Mouse (Mus musculus): ENCODE results near the gene Ccdc83. TPM values are rescaled to one million over a fixed set of nuclear protein-coding genes. Genes with fewer than 3 reads are reported as not detected.

Gene Ccdc83
- polyA plus RNA-seq, 1 experiment from 2014 or later = not detected

- no peak for ATAC-seq (ENCODE audit: low FRiP score)
- Histone ChIP-seq H3K4me3 (no peak overlapping the region), H3K9me3 (replicated peaks) (no peaks in the 10 kb centered on the region), H3K27me3 (no peaks in the 10 kb centered on the region), H3K4me1 (no peaks in the 10 kb centered on the region), H3K36me3 (peaks cover 19% of the 10 kb centered on the region), H3K9ac (no peak overlapping the region), H3K4me2 (replicated peaks) (no peak overlapping the region), H3K27ac (no peak overlapping the region)
- 91% methylated on average over 2 of the region's 2 CpGs for WGBS
Measured at GRCm38 (mm10) chr7:90201877-90202465, 63.6 kb downstream of the Ccdc83 start.

- Histone ChIP-seq H3K27ac (no peak overlapping the region), H3K36me3 (peaks cover 25% of the 10 kb centered on the region), H3K4me2 (replicated peaks) (no peak overlapping the region), H3K9ac (no peak overlapping the region), H3K27me3 (no peaks in the 10 kb centered on the region), H3K4me3 (no peak overlapping the region), H3K9me3 (replicated peaks) (no peaks in the 10 kb centered on the region), H3K4me1 (no peaks in the 10 kb centered on the region)
- ATAC-seq (ENCODE audit: low FRiP score) = no peak
- WGBS = 95% methylated on average over 5 of the region's 5 CpGs
Measured at GRCm38 (mm10) chr7:90200251-90200650, 65.3 kb downstream of the Ccdc83 start.

- Histone ChIP-seq H3K4me3 (no peak overlapping the region), H3K4me1 (no peaks in the 10 kb centered on the region), H3K36me3 (peaks cover 21% of the 10 kb centered on the region), H3K27ac (no peak overlapping the region), H3K9ac (no peak overlapping the region), H3K9me3 (replicated peaks) (no peaks in the 10 kb centered on the region), H3K4me2 (replicated peaks) (no peak overlapping the region), H3K27me3 (no peaks in the 10 kb centered on the region)
- ATAC-seq (ENCODE audit: low FRiP score) = no peak
- 98% methylated on average over 1 of the region's 1 CpGs for WGBS
Measured at GRCm38 (mm10) chr7:90180635-90181034, 84.9 kb downstream of the Ccdc83 start.

GRCm38 (mm10) chr7:90175576-90175975 lies 90.0 kb downstream of the Ccdc83 start:
- WGBS = 84% methylated on average over 2 of the region's 2 CpGs
- Histone ChIP-seq H3K4me3 (no peak overlapping the region), H3K27me3 (no peaks in the 10 kb centered on the region), H3K9ac (no peak overlapping the region), H3K9me3 (replicated peaks) (no peaks in the 10 kb centered on the region), H3K4me1 (no peaks in the 10 kb centered on the region), H3K27ac (no peak overlapping the region), H3K4me2 (replicated peaks) (no peak overlapping the region), H3K36me3 (peaks cover 36% of the 10 kb centered on the region)
- no peak for ATAC-seq (ENCODE audit: low FRiP score)

Other genes starting within 250 kb of the Ccdc83 start
- gene Picalm, start 135.6 kb downstream of the Ccdc83 start, polyA plus RNA-seq (2016; fragmentation: Nextera tagmentation; extraction: Ambion mirVana) = 44.8 and 49.0 TPM in 2 replicates
- 5.6 and 6.7 TPM in 2 replicates for gene Sytl2, start 36.5 kb upstream of the Ccdc83 start, polyA plus RNA-seq (2016; fragmentation: Nextera tagmentation; extraction: Ambion mirVana)
- 3.0 and 3.1 TPM in 2 replicates for gene Ccdc89, start 160.8 kb upstream of the Ccdc83 start, polyA plus RNA-seq (2016; fragmentation: Nextera tagmentation; extraction: Ambion mirVana)
- gene Crebzf, start 177.0 kb upstream of the Ccdc83 start, polyA plus RNA-seq (2016; fragmentation: Nextera tagmentation; extraction: Ambion mirVana) = 62.7 and 69.4 TPM in 2 replicates
- 101 and 114 TPM in 2 replicates for gene Tmem126a, start 191.5 kb upstream of the Ccdc83 start, polyA plus RNA-seq (2016; fragmentation: Nextera tagmentation; extraction: Ambion mirVana)
- gene Tmem126b, start 210.2 kb upstream of the Ccdc83 start, polyA plus RNA-seq (2016; fragmentation: Nextera tagmentation; extraction: Ambion mirVana) = 40.0 and 41.9 TPM in 2 replicates
- gene Dlg2, start 210.9 kb upstream of the Ccdc83 start, polyA plus RNA-seq (2016; fragmentation: Nextera tagmentation; extraction: Ambion mirVana) = 5.9 and 6.9 TPM in 2 replicates

All from hindbrain, embryonic 12.5 days (tissue).